22 mouse cellular contexts compared by ENCODE assay signal in genomic region chr7:29468593-29468992, GRCm38 (mm10). TPM values are rescaled to one million over a fixed set of nuclear protein-coding genes. Genes with fewer than 3 reads are reported as not detected.
A peak's percentile ranks its signal among the peaks of the same experiment; 100 is the strongest.
DNase-seq lines count a peak whose midpoint lies in the region; ATAC-seq and TF ChIP-seq lines count a peak whose summit lies in the region.
"Had no signal": no experiment of that assay in that cellular context is flagged by ENCODE, and none has a peak within 500 bp of the region (broad histone marks: within the 10 kb centered on the region; RNA-seq: fewer than 3 reads in every experiment).

No protein-coding gene starts in this region.

- no peak overlapping the region for H3K4me2 ChIP-seq in embryonic facial prominence, embryonic 15.5 days (replicated peaks)
- no peak overlapping the region for H3K4me2 ChIP-seq in stomach, embryonic 15.5 days
- H3K4me2 ChIP-seq in stomach, postnatal 0 days (replicated peaks; ENCODE audit: low read depth) = no peak overlapping the region
- no peak overlapping the region; the same call in 1 of the 2 replicates for H3K4me2 ChIP-seq in intestine, postnatal 0 days (replicated peaks; ENCODE audit: low read depth)
- H3K4me2 ChIP-seq in stomach, embryonic 16.5 days (ENCODE audit: low read depth, low read length) = no peak overlapping the region
- H3K4me2 ChIP-seq: embryonic facial prominence, embryonic 12.5 days; forebrain, embryonic 12.5 days; heart, embryonic 13.5 days had no signal

- no peaks in the 10 kb centered on the region for H3K27me3 ChIP-seq in embryonic facial prominence, embryonic 15.5 days
- no peaks in the 10 kb centered on the region for H3K27me3 ChIP-seq in embryonic facial prominence, embryonic 10.5 days (replicated peaks; ENCODE audit: low read depth, poor library complexity, severe bottlenecking)
- H3K27me3 ChIP-seq in stomach, embryonic 15.5 days (replicated peaks) = no peaks in the 10 kb centered on the region
- H3K27me3 ChIP-seq in stomach, postnatal 0 days (ENCODE audit: control insufficient read depth, insufficient read depth, low read length) = no peaks in the 10 kb centered on the region
- no peaks in the 10 kb centered on the region for H3K27me3 ChIP-seq in intestine, postnatal 0 days (replicated peaks; ENCODE audit: control insufficient read depth, insufficient read depth, low read length)
- no peaks in the 10 kb centered on the region for H3K27me3 ChIP-seq in stomach, embryonic 16.5 days (ENCODE audit: control insufficient read depth, insufficient read depth, low read length)
- H3K27me3 ChIP-seq: embryonic facial prominence, embryonic 12.5 days; forebrain, embryonic 12.5 days had no signal

- no peak for TF ChIP-seq EP300 in stomach, postnatal 0 days (optimal IDR thresholded peaks at IDR 0.05)

- no peak overlapping the region for H3K4me3 ChIP-seq in embryonic facial prominence, embryonic 15.5 days (replicated peaks)
- no peak overlapping the region for H3K4me3 ChIP-seq in embryonic facial prominence, embryonic 10.5 days
- H3K4me3 ChIP-seq in stomach, embryonic 15.5 days (replicated peaks) = no peak overlapping the region
- no peak overlapping the region for H3K4me3 ChIP-seq in stomach, postnatal 0 days (ENCODE audit: low read depth, low read length)
- no peak overlapping the region for H3K4me3 ChIP-seq in intestine, postnatal 0 days (ENCODE audit: low read depth, low read length)
- H3K4me3 ChIP-seq in stomach, embryonic 16.5 days (replicated peaks; ENCODE audit: low read length) = no peak overlapping the region
- H3K4me3 ChIP-seq: embryonic facial prominence, embryonic 12.5 days; forebrain, embryonic 12.5 days; gastrocnemius, adult 2 months; heart, embryonic 13.5 days had no signal

- 86% methylated on average over 5 of the region's 5 CpGs for whole genome bisulfite sequencing in embryonic facial prominence, embryonic 15.5 days
- WGBS in embryonic facial prominence, embryonic 10.5 days = 90% methylated on average over 5 of the region's 5 CpGs
- WGBS in stomach, embryonic 15.5 days = 81% methylated on average over 5 of the region's 5 CpGs
- 61% methylated on average over 5 of the region's 5 CpGs for WGBS in stomach, postnatal 0 days
- 70% methylated on average over 5 of the region's 5 CpGs for whole genome bisulfite sequencing in intestine, postnatal 0 days
- 88% methylated on average over 5 of the region's 5 CpGs for WGBS in stomach, embryonic 16.5 days

- peaks cover 71% of the 10 kb centered on the region for H3K4me1 ChIP-seq in embryonic facial prominence, embryonic 15.5 days
- H3K4me1 ChIP-seq in embryonic facial prominence, embryonic 10.5 days = peaks cover 33% of the 10 kb centered on the region
- peaks cover 37% of the 10 kb centered on the region for H3K4me1 ChIP-seq in stomach, embryonic 15.5 days
- peaks cover 16% of the 10 kb centered on the region for H3K4me1 ChIP-seq in stomach, postnatal 0 days (replicated peaks; ENCODE audit: control insufficient read depth, insufficient read depth)
- H3K4me1 ChIP-seq in intestine, postnatal 0 days (replicated peaks; ENCODE audit: control insufficient read depth, insufficient read depth, low read length) = peaks cover 24% of the 10 kb centered on the region
- H3K4me1 ChIP-seq in stomach, embryonic 16.5 days (ENCODE audit: control insufficient read depth, insufficient read depth, low read length) = peaks cover 39% of the 10 kb centered on the region

- H3K27ac ChIP-seq in embryonic facial prominence, embryonic 15.5 days (replicated peaks) = peak overlapping the region; percentile 70; the same call in 1 of the 2 replicates
- no peak overlapping the region for H3K27ac ChIP-seq in embryonic facial prominence, embryonic 10.5 days (replicated peaks)
- H3K27ac ChIP-seq in stomach, embryonic 15.5 days = peak overlapping the region; percentile 69; the same call in 1 of the 2 replicates
- no peak overlapping the region for H3K27ac ChIP-seq in stomach, postnatal 0 days (replicated peaks)
- peak overlapping the region; percentile 86 for H3K27ac ChIP-seq in intestine, postnatal 0 days (ENCODE audit: low read depth, low read length)
- H3K27ac ChIP-seq in stomach, embryonic 16.5 days (ENCODE audit: low read length) = peak overlapping the region; percentile 14
- H3K27ac ChIP-seq: embryonic facial prominence, embryonic 12.5 days; forebrain, embryonic 12.5 days; gastrocnemius, adult 2 months; heart, embryonic 13.5 days had no signal

- TF ChIP-seq CTCF in stomach, postnatal 0 days (IDR thresholded peaks at IDR 0.05; ENCODE audit: low read depth) = no peak
- no peak for TF ChIP-seq CTCF in intestine, postnatal 0 days (IDR thresholded peaks at IDR 0.05; ENCODE audit: low read depth)

- no peaks in the 10 kb centered on the region for H3K9me3 ChIP-seq in embryonic facial prominence, embryonic 15.5 days (replicated peaks)
- no peaks in the 10 kb centered on the region for H3K9me3 ChIP-seq in embryonic facial prominence, embryonic 10.5 days
- no peaks in the 10 kb centered on the region for H3K9me3 ChIP-seq in stomach, embryonic 15.5 days
- no peaks in the 10 kb centered on the region for H3K9me3 ChIP-seq in stomach, postnatal 0 days (ENCODE audit: control insufficient read depth, low read length)
- no peaks in the 10 kb centered on the region for H3K9me3 ChIP-seq in intestine, postnatal 0 days (ENCODE audit: control insufficient read depth)
- H3K9me3 ChIP-seq in stomach, embryonic 16.5 days (replicated peaks; ENCODE audit: control insufficient read depth, low read length) = no peaks in the 10 kb centered on the region
- H3K9me3 ChIP-seq: embryonic facial prominence, embryonic 12.5 days; forebrain, embryonic 12.5 days; heart, embryonic 13.5 days had no signal

- no peak for DNase-seq in embryonic facial prominence, embryonic 10.5 days (ENCODE audit: low spot score)
- DNase-seq in stomach, postnatal 0 days (ENCODE audit: low spot score) = no peak
- no peak for DNase-seq in urinary bladder, postnatal 25 days (ENCODE audit: low spot score)
- DNase-seq in right cerebral cortex, postnatal 4 days = no peak
- DNase-seq: adrenal gland, adult 8-10 months; adrenal gland, postnatal 36 days; cerebellum, adult 11 months; cerebellum, adult 8-10 months; cerebellum, postnatal 14 days; embryo, embryonic 11 days; gastrocnemius, adult 2 months; gastrocnemius, postnatal 25 days; heart, postnatal 36 days had no signal

- no peak overlapping the region for H3K9ac ChIP-seq in embryonic facial prominence, embryonic 15.5 days
- no peak overlapping the region for H3K9ac ChIP-seq in stomach, embryonic 15.5 days
- H3K9ac ChIP-seq in stomach, postnatal 0 days (ENCODE audit: low read length) = no peak overlapping the region
- no peak overlapping the region for H3K9ac ChIP-seq in intestine, postnatal 0 days (ENCODE audit: low read depth, low read length)
- H3K9ac ChIP-seq in stomach, embryonic 16.5 days (ENCODE audit: low read length) = no peak overlapping the region
- H3K9ac ChIP-seq: embryonic facial prominence, embryonic 12.5 days; forebrain, embryonic 12.5 days; heart, embryonic 13.5 days had no signal

- H3K36me3 ChIP-seq in embryonic facial prominence, embryonic 15.5 days = no peaks in the 10 kb centered on the region
- H3K36me3 ChIP-seq in embryonic facial prominence, embryonic 10.5 days (replicated peaks) = no peaks in the 10 kb centered on the region
- no peaks in the 10 kb centered on the region for H3K36me3 ChIP-seq in stomach, embryonic 15.5 days
- H3K36me3 ChIP-seq in stomach, postnatal 0 days (ENCODE audit: control insufficient read depth, insufficient read depth, low read length) = no peaks in the 10 kb centered on the region
- no peaks in the 10 kb centered on the region for H3K36me3 ChIP-seq in intestine, postnatal 0 days (ENCODE audit: control insufficient read depth, insufficient read depth)
- no peaks in the 10 kb centered on the region for H3K36me3 ChIP-seq in stomach, embryonic 16.5 days (ENCODE audit: control insufficient read depth, insufficient read depth, low read length)
- H3K36me3 ChIP-seq: embryonic facial prominence, embryonic 12.5 days; forebrain, embryonic 12.5 days; heart, embryonic 13.5 days had no signal

- no peak for ATAC-seq in embryonic facial prominence, embryonic 15.5 days (ENCODE audit: insufficient number of reproducible peaks, low FRiP score, low TSS enrichment, low read depth)
- ATAC-seq in stomach, embryonic 15.5 days (ENCODE audit: insufficient read depth, low FRiP score, low read depth) = no peak
- ATAC-seq in stomach, postnatal 0 days (ENCODE audit: low FRiP score, low TSS enrichment) = no peak
- ATAC-seq in intestine, postnatal 0 days = no peak
- no peak for ATAC-seq in stomach, embryonic 16.5 days (ENCODE audit: insufficient read depth, low FRiP score)
- ATAC-seq: forebrain, embryonic 16.5 days; hindbrain, embryonic 16.5 days had no signal

RNA-seq across cellular contexts. Expression of gene Sipa1l3, which starts 49.8 kb away (rescaled TPM):
- 21.6 and 22.4 TPM in 2 replicates for polyA plus RNA-seq in embryonic facial prominence, embryonic 15.5 days (2015; fragmentation: Nextera tagmentation; extraction: Ambion mirVana)
- 9.2 and 10.5 TPM in 2 replicates for polyA plus RNA-seq in embryonic facial prominence, embryonic 10.5 days (2016; fragmentation: Nextera tagmentation; extraction: Ambion mirVana)
- polyA plus RNA-seq in stomach, embryonic 15.5 days (2015; fragmentation: Nextera tagmentation; extraction: Ambion mirVana) = 22.0 and 31.3 TPM in 2 replicates
- 9.7 TPM in 2 replicates for polyA plus RNA-seq in stomach, postnatal 0 days (2015; fragmentation: Nextera tagmentation; extraction: Ambion mirVana)
- polyA plus RNA-seq in intestine, postnatal 0 days (2015; fragmentation: Nextera tagmentation; extraction: Ambion mirVana) = 22.0 and 25.6 TPM in 2 replicates
- 18.4 and 22.2 TPM in 2 replicates for polyA plus RNA-seq in stomach, embryonic 16.5 days (2015; fragmentation: Nextera tagmentation; extraction: Ambion mirVana)

Comparison
In these comparisons a context has a peak if more than half of its experiments do, and no peak if none do; other contexts are left out.
1. H3K27ac ChIP-seq: peak in embryonic facial prominence, embryonic 15.5 days (single experiment), stomach, embryonic 15.5 days (single experiment), intestine, postnatal 0 days (single experiment) and stomach, embryonic 16.5 days (single experiment); none in embryonic facial prominence, embryonic 10.5 days (single experiment) and stomach, postnatal 0 days (single experiment).